Mouse (Mus musculus): Measurements from ENCODE around the gene Cux2. TPM values are rescaled to one million over a fixed set of nuclear protein-coding genes. Genes with fewer than 3 reads are reported as not detected.

Cux2 gene
- total and polyA plus RNA-seq, 3 experiments, result 0.17 TPM; not detected in 2

DNA sequence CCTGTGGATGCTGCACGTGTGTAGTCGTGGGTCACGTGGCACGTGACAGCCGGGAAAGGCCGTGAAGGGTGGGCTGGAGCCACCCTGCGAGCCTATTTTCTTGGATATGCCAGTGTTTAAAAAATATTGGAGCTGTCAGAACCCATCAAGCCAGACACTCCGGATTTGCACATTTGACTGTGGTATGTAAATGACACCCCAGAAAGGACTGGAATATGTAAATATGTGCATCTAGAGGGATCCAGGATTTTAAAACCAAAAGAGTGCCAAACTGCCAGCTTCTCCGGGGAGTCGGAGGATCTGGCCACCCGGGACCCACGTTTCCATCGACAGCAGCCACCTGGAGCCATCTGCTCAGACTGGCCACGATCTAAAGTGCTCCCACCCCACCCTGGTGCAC is 145.1 kb downstream of the Cux2 start:
- no peak for TF ChIP-seq TBP (conservative IDR thresholded peaks at IDR 0.05; ENCODE audit: low read depth, low read length)
- peak; percentile 69 for TF ChIP-seq BHLHE40 (IDR thresholded peaks at IDR 0.05; ENCODE audit: low read depth, low read length)
- no peak for TF ChIP-seq JUND (conservative IDR thresholded peaks at IDR 0.05; ENCODE audit: low read depth, low read length)
- no peak for TF ChIP-seq ETS1 (conservative IDR thresholded peaks at IDR 0.05; ENCODE audit: low read depth, low read length)
- no peak for TF ChIP-seq UBTF (IDR thresholded peaks at IDR 0.05; ENCODE audit: low read depth, low read length)
- no peaks in the 10 kb centered on the region for H3K36me3 ChIP-seq (replicated peaks in 1 of 2; ENCODE audit: control insufficient read depth in 1 of 2, insufficient read depth in 1 of 2, low read length in 1 of 2)
- H3K9ac ChIP-seq (ENCODE audit: insufficient read depth, low read depth), result no peak overlapping the region
- H3K79me2 ChIP-seq (replicated peaks; ENCODE audit: control insufficient read depth, extremely low read depth, insufficient read depth, poor library complexity, severe bottlenecking), result no peaks in the 10 kb centered on the region
- dilution Hi-C loops (cut with MboI; ENCODE audit: extremely low pct_ligation_motif_present, extremely low pct_unique_long_range_greater_than_20kb, low sequenced_read_pairs) (no loop called here), in situ Hi-C loops (cut with MboI; ENCODE audit: low pct_ligation_motif_present, low pct_unique_long_range_greater_than_20kb, low sequenced_read_pairs) (no loop called here)
- peaks cover 11 to 21% of the 10 kb centered on the region in 2 experiments for H3K4me1 ChIP-seq (ENCODE audit: control insufficient read depth in 1 of 2, insufficient read depth in 2 of 2)
- H3K27ac ChIP-seq (ENCODE audit: insufficient read depth, low read depth), result no peak overlapping the region
- H3K9me3 ChIP-seq (replicated peaks; ENCODE audit: low read length), result no peaks in the 10 kb centered on the region
- no peak overlapping the region for H3K4me3 ChIP-seq (replicated peaks in 1 of 3; ENCODE audit: low read depth in 2 of 3, low read length in 2 of 3, poor library complexity in 1 of 3)
- peaks cover 80% of the 10 kb centered on the region for H3K27me3 ChIP-seq (replicated peaks)
- H3K4me2 ChIP-seq (ENCODE audit: insufficient read depth, low read depth, poor library complexity, severe bottlenecking), result no peak overlapping the region
- DNase-seq (ENCODE audit: extremely low read depth), result no peak

- peaks cover 75% of the 10 kb centered on the region for H3K27me3 ChIP-seq (replicated peaks)
- H3K4me2 ChIP-seq (ENCODE audit: insufficient read depth, low read depth, poor library complexity, severe bottlenecking), result peak overlapping the region; percentile 49
- H3K27ac ChIP-seq (ENCODE audit: insufficient read depth, low read depth), result no peak overlapping the region
- H3K36me3 ChIP-seq (replicated peaks in 1 of 2; ENCODE audit: control insufficient read depth in 1 of 2, insufficient read depth in 1 of 2, low read length in 1 of 2), result no peaks in the 10 kb centered on the region
- TF ChIP-seq JUN (IDR thresholded peaks at IDR 0.05; ENCODE audit: insufficient read depth, low read depth, low read length) (no peak), USF1 (IDR thresholded peaks at IDR 0.05; ENCODE audit: low read depth, low read length) (no peak), KAT2A (IDR thresholded peaks at IDR 0.05; ENCODE audit: insufficient replicate concordance, low read length) (no peak), MAFK (IDR thresholded peaks at IDR 0.05; ENCODE audit: insufficient replicate concordance, low read length) (no peak), MEF2A (IDR thresholded peaks at IDR 0.05; ENCODE audit: borderline replicate concordance, low read depth, low read length) (no peak), NRF1 (IDR thresholded peaks at IDR 0.05; ENCODE audit: low read depth, low read length) (no peak)
- dilution Hi-C loops (cut with MboI; ENCODE audit: extremely low pct_ligation_motif_present, extremely low pct_unique_long_range_greater_than_20kb, low sequenced_read_pairs), result no loop called here
- DNase-seq (ENCODE audit: extremely low read depth), result no peak
- in situ Hi-C loops (cut with MboI; ENCODE audit: low pct_ligation_motif_present, low pct_unique_long_range_greater_than_20kb, low sequenced_read_pairs), result no loop called here
- H3K9me3 ChIP-seq (replicated peaks; ENCODE audit: low read length), result no peaks in the 10 kb centered on the region
- no peaks in the 10 kb centered on the region for H3K79me2 ChIP-seq (replicated peaks; ENCODE audit: control insufficient read depth, extremely low read depth, insufficient read depth, poor library complexity, severe bottlenecking)
- H3K4me3 ChIP-seq (replicated peaks in 1 of 3; ENCODE audit: low read depth in 2 of 3, low read length in 2 of 3, poor library complexity in 1 of 3), result no peak overlapping the region
- H3K4me1 ChIP-seq (ENCODE audit: control insufficient read depth in 1 of 2, insufficient read depth in 2 of 2), result peaks cover 11 to 21% of the 10 kb centered on the region in 2 experiments
- H3K9ac ChIP-seq (ENCODE audit: insufficient read depth, low read depth), result no peak overlapping the region
Measured at GRCm38 (mm10) chr5:121902809-121903745, 146.8 kb downstream of the Cux2 start.
